Mouse (Mus musculus): ENCODE results near the gene Ppp1r12c. TPM values are rescaled to one million over a fixed set of nuclear protein-coding genes. Genes with fewer than 3 reads are reported as not detected.

Ppp1r12c gene
- 48.9 and 90.4 TPM in 2 replicates for polyA plus RNA-seq (2012; rRNA removed; ENCODE audit: low replicate concordance)

DNA sequence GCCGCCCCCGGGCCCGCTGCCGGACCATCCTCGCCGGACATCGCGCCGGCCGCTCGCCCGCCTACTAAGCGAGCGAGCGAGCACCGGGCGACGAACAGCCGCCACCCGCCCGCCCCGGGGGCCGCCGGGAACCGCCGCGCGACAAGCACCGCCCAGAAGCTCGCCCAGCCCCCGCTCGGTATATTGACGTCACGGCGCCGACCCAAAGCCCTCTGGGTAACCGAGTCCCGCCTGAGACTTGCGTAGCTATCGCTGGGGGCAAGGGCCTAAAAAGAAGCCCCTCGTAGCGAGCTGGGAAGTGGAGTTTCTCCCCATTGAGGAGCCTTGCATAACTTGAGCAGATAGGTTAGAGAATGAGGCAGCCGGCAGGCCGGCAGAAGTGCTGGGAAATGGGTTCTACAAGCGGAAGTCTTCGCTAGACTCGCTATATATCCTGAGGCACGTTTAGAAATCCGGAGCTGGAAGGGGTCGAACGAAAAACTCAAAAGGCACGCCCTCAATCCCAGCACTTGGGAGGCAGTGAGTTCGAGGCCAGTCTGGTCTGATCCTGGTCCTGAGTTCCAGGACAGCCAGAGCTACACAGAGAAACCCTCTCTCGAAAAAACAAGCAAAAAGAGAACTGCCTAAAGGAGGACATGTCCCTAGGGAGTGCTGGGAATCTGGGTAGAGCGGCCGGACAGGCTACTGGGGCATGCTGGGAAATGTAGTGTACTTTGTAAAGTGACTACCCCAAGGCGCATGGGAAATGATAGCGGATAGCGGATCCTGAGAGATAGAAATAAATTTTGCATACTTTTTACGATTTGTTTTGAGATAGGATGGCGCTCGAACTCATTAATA lies at the start of gene Ppp1r12c:
TSS of gene Ppp1r12c (minus strand) at position 123 of the 840 bp plus-strand sequence.

DNA sequence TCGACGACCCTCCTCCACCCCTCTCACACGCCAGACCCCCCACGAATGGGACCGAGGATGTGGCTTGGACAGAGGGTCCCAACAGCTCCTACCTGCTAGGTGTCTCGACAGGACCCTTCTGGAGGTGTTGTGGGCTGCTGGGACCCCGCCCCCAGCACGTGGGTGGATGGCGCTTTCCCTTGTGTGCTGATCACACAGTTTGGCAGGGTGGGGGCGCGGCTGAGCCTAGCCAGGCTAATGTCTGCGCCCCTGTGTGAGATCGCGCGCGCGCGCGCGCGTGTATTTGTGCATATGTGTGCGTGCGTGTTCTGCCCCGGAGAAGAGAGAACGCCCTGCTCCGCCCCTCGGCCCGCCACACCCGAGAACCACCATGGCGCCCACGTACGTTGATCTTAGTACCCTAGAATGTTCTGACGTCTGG lies 45.8 kb upstream of the Ppp1r12c start, which contains the start of gene Syt5:
TSS of gene Syt5 (minus strand) at position 321 of the 421 bp plus-strand sequence.

DNA sequence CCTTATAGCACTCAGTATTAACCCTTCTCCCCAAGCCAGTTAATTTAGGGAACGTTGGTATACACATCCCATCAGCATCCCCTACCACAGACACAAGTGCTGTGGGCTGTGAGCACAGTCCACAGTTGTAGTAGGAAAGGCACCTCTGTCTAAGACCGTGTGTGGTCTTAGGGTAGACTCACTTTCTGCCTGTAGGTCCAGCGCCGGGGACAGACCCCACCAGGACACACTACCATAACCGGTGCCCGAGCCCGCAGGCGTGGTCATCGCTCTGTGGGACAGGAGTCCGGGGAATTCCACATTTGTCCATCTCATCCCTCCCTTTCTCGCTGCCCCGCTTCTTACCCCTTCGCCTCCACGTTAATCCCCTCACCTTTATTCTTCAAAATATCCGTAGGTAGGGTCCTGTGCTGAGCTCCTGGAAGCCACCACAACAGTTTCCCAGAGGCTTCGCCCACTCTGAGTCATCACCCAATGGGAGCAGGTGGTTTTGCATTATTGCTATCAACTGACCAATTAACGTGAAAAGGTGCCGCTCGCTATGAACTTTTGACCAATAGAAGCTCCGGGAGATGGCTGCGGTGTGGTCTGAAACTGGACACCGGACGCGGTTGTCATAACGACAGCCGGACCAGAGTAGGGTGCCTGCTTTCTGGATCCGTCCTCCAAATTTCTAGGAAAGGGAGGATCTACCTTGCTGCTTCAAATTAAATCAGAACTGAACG lies 30.7 kb upstream of the Ppp1r12c start, which contains the start of gene Dnaaf3:
TSS of gene Dnaaf3 (minus strand) at position 449 of the 725 bp plus-strand sequence.

DNA sequence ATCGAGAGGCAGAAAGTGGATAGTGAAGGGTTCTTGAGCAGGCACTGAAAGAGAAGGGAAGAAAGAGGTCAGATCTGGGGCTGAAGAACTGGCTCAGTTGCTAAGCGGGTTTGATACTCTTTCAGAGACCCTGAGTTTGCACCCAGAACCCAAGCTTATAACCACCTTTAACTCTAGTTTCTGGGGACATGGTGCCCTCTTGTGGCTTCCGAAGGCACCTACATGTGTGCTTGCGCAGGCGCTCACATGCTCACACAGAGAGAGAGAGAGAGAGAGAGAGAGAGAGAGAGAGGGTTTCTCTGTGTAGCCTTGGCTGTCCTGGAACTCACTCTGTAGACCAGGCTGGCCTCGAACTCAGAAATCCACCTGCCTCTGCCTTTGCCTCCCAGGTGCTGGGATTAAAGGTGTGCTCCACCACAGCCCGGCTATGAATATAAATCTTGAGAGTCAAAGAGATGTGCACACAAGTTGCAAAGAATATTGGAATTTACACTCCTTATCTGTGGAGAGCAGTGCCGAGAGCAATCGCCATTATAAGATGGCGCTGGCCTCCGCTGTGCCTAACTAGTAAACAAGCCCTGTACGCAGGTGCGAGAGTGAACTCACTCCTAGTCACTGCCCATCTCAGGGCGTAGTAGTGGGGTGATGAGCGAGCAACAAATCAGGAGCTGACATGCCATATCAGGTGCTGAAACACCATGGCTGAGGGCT lies 22.9 kb upstream of the Ppp1r12c start, which contains the start of gene Tnni3:
TSS of gene Tnni3 (minus strand) at position 18 of the 711 bp plus-strand sequence.

DNA sequence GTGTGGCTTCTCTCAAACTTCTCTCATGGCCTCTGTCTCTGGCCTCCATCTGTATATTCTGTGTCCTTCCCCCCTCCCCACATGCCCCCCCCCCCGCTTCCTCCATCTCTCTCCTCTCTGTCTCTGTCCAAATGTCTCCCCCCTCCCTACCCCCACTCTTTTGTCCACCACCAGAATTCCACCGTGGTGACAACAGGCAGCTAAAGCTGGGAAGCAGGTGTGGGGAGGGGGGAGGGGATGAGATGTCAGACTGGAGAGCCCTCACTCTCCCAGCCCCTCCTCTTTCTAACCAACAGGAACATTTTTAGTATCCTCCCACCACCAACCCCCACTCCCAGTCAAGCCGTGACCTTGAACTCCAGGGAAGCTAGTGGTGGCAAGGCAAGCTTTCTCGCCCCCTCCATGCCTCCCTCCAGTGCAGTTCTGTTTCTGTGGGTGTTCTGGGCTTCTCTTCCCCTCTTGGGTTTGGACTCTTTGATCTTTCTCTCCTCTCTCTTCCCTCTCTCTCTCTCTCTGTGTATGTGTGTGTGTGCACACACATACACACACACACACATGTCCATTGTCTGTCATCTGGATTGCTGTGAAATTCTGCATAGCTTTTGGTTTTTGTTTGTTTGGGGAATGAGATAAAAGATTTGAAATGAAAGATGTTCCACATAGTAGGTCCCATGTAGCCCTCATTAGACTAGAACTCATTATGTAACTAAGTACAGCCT lies 15.0 kb upstream of the Ppp1r12c start, which contains the start of gene Tnnt1:
TSS of gene Tnnt1 (minus strand) at position 51 of the 719 bp plus-strand sequence.

DNA sequence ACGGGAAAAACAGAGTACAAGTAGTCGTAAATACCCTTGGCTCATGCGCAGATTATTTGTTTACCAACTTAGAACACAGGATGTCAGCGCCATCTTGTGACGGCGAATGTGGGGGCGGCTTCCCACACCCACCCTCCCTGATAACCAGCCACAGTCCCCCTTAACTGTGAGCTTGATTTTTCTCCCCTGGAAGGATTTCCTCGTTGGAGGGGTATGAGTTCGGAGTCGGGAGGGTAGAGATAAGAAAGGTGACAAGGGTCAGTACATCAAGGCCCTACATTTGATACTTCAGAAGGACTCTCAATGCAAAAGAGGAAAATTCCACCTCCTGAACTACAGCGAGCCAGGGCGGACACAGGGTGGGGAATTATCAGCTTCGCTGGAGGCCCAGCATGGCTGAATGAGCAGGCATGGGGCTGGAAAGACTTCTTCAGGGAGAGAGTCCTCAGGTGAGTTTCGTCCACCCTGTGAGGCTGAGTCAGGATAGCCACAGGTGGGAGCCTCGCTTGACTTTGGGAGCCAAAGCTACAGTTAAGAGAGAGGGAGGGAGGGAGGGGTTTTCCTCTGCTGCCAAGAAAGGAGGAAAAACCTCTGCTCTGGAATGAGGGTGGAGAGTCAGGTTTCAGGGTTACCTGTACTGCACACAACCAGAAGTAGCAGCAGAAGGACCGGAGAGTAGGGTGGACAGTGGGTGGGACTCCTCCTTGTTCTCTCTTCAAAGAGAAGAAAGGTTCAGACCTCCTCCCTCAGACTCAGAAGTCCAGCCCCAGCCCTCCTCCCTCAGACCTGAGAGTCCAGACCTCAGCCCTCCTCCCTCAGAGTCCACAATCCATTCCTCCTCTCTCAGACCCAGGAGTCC lies 40.7 kb downstream of the Ppp1r12c start, which contains the start of gene Eps8l1:
TSS of gene Eps8l1 (plus strand) at position 99 of the 859 bp plus-strand sequence.

DNA sequence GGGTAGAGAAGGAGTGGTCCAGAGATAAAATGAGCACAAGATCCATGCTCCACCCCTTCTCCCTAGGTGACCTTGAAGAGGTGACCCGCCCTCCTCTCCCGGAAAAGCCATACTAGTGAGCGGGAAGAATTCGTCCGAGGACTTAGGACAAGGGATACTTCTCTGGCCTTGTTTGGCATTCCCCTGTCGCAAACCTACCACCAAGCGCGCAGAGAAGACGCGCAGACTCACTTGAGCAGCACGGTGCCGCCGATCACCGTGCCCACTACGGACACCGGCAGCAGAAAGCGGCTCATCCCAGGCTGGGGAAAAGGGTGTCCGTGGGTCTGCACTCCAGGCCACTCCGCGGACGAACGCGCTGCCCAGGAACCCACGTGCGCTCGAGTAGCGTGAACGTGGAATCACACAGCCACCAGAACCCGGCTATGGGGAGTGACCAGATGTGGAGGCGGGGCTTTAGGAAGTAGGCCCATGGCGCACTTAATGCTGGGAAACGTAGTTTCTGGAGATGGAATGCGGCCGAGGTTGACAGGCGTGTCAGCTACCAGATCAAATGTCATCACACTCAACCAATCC lies 56.2 kb downstream of the Ppp1r12c start, which contains the start of gene Rdh13:
TSS of gene Rdh13 (minus strand) at position 434 of the 576 bp plus-strand sequence.

Other genes starting within 250 kb of the Ppp1r12c start
- gene Ncr1, start 164.0 kb downstream of the Ppp1r12c start, polyA plus RNA-seq (2012; rRNA removed; ENCODE audit: low replicate concordance) = 1.1 and 1.8 TPM in 2 replicates
- gene Gp6, start 103.9 kb downstream of the Ppp1r12c start, polyA plus RNA-seq (2012; rRNA removed; ENCODE audit: low replicate concordance) = not detected in 2 replicates
- gene Rdh13, start 56.0 kb downstream of the Ppp1r12c start, polyA plus RNA-seq (2012; rRNA removed; ENCODE audit: low replicate concordance) = 13.7 and 19.8 TPM in 2 replicates
- 15.5 and 16.5 TPM in 2 replicates for gene Eps8l1, start 41.0 kb downstream of the Ppp1r12c start, polyA plus RNA-seq (2012; rRNA removed; ENCODE audit: low replicate concordance)
- 0.20 and 1.3 TPM in 2 replicates for gene Tnnt1, start 14.7 kb upstream of the Ppp1r12c start, polyA plus RNA-seq (2012; rRNA removed; ENCODE audit: low replicate concordance)
- gene Tnni3, start 22.5 kb upstream of the Ppp1r12c start, polyA plus RNA-seq (2012; rRNA removed; ENCODE audit: low replicate concordance) = 6.1 and 8.4 TPM in 2 replicates
- gene Dnaaf3, start 30.8 kb upstream of the Ppp1r12c start, polyA plus RNA-seq (2012; rRNA removed; ENCODE audit: low replicate concordance) = 9.0 and 14.9 TPM in 2 replicates
- 0.10 and 0.62 TPM in 2 replicates for gene Syt5, start 45.9 kb upstream of the Ppp1r12c start, polyA plus RNA-seq (2012; rRNA removed; ENCODE audit: low replicate concordance)
- gene Ptprh, start 102.4 kb upstream of the Ppp1r12c start, polyA plus RNA-seq (2012; rRNA removed; ENCODE audit: low replicate concordance) = 0.06 TPM in 1 of 2 replicates, not detected in the other
- 14.9 and 19.6 TPM in 2 replicates for gene Tmem86b, start 129.7 kb upstream of the Ppp1r12c start, polyA plus RNA-seq (2012; rRNA removed; ENCODE audit: low replicate concordance)
- 109 and 135 TPM in 2 replicates for gene Ppp6r1, start 157.3 kb upstream of the Ppp1r12c start, polyA plus RNA-seq (2012; rRNA removed; ENCODE audit: low replicate concordance)
- gene Hspbp1, start 183.4 kb upstream of the Ppp1r12c start, polyA plus RNA-seq (2012; rRNA removed; ENCODE audit: low replicate concordance) = 29.8 and 46.7 TPM in 2 replicates
- gene Brsk1, start 188.9 kb upstream of the Ppp1r12c start, polyA plus RNA-seq (2012; rRNA removed; ENCODE audit: low replicate concordance) = 4.4 and 6.0 TPM in 2 replicates
- gene Tmem150b, start 223.6 kb upstream of the Ppp1r12c start, polyA plus RNA-seq (2012; rRNA removed; ENCODE audit: low replicate concordance) = 2.0 and 2.5 TPM in 2 replicates
- gene Kmt5c, start 238.4 kb upstream of the Ppp1r12c start, polyA plus RNA-seq (2012; rRNA removed; ENCODE audit: low replicate concordance) = 95.7 and 216 TPM in 2 replicates